Mouse (Mus musculus): ENCODE data around the gene Scube2. TPM values are rescaled to one million over a fixed set of nuclear protein-coding genes. Genes with fewer than 3 reads are reported as not detected.

Scube2 gene
- total and polyA plus RNA-seq, 3 experiments, result 14.1 to 22.1 (median 21.0) TPM

DNA sequence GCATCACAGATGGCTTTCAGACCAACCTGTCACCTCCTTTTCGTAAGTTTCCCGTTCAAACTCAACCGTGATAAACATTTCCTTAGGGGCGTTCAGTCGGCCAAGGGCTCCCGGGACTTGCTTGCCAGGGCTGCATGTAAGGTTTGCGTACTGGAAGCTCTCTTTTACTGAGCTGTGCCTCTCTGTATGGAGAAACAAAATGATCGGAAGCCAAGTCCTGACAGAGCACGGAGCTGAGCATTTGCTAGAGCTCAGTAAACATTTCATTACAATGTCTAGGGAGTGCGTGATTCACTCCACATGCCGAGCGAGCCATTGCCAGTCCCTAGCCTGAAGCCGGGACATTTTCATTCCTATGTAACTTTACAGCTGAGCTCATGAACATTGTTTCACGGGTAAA, 40.2 kb downstream of the Scube2 start:
- no peaks in the 10 kb centered on the region for H3K27me3 ChIP-seq (ENCODE audit: control insufficient read depth, insufficient read depth, low read length)
- intact Hi-C loops (cut with DNase I), result no loop called here

DNA sequence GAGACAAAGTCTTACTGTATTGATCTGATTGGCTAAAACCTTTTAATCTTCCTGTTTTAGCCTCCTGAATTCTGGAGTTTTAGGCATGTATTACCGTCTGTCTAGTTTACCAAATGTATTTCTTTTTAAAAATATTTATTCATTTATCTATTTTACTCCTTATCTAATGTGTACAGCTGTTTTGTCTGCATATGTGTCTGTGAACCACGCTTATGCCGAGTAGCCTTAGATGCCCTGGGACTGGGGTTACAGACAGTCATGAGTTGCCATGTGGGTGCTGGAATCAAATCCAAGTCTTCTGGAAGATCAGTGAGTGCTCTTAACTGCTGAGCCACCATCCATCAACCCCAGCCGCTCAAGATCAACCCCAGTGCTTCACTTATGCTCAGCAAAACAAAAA, 46.9 kb downstream of the Scube2 start:
- no peak for DNase-seq
- Histone ChIP-seq H3K4me3 (no peak overlapping the region), H3K4me1 (ENCODE audit: control insufficient read depth, insufficient read depth, low read length) (no peaks in the 10 kb centered on the region), H3K27ac (no peak overlapping the region), H3K36me3 (ENCODE audit: control insufficient read depth, insufficient read depth, low read length) (no peaks in the 10 kb centered on the region), H3K79me2 (replicated peaks; ENCODE audit: control insufficient read depth, insufficient read depth, low read length) (no peaks in the 10 kb centered on the region), H3K27me3 (ENCODE audit: control insufficient read depth, insufficient read depth, low read length) (no peaks in the 10 kb centered on the region), H3K9ac (ENCODE audit: low read depth, low read length) (no peak overlapping the region)
- no peak for TF ChIP-seq POLR2A (IDR thresholded peaks at IDR 0.05; ENCODE audit: insufficient read depth, low read depth, low read length)
- TF ChIP-seq CTCF (IDR thresholded peaks at IDR 0.05), result no peak
- no peak for TF ChIP-seq EP300 (IDR thresholded peaks at IDR 0.05; ENCODE audit: insufficient read depth, low read depth, low read length)
- intact Hi-C loops (cut with DNase I), result no loop called here
- 66% methylated on average over 4 of the region's 4 CpGs for WGBS

More for the DNA sequence above, 40.2 kb downstream of the Scube2 start:
- WGBS, result 71% methylated on average over 14 of the region's 14 CpGs
- Histone ChIP-seq H3K27ac (no peak overlapping the region), H3K4me3 (no peak overlapping the region), H3K4me1 (ENCODE audit: control insufficient read depth, insufficient read depth, low read length) (no peaks in the 10 kb centered on the region), H3K36me3 (ENCODE audit: control insufficient read depth, insufficient read depth, low read length) (no peaks in the 10 kb centered on the region), H3K79me2 (replicated peaks; ENCODE audit: control insufficient read depth, insufficient read depth, low read length) (no peaks in the 10 kb centered on the region), H3K9ac (ENCODE audit: low read depth, low read length) (no peak overlapping the region)
- no peak for TF ChIP-seq CTCF (IDR thresholded peaks at IDR 0.05)
- no peak for TF ChIP-seq EP300 (IDR thresholded peaks at IDR 0.05; ENCODE audit: insufficient read depth, low read depth, low read length)
- no peak for TF ChIP-seq POLR2A (IDR thresholded peaks at IDR 0.05; ENCODE audit: insufficient read depth, low read depth, low read length)
- DNase-seq, result no peak

- Histone ChIP-seq H3K79me2 (replicated peaks; ENCODE audit: control insufficient read depth, insufficient read depth, low read length) (no peaks in the 10 kb centered on the region), H3K9ac (ENCODE audit: low read depth, low read length) (no peak overlapping the region), H3K36me3 (ENCODE audit: control insufficient read depth, insufficient read depth, low read length) (no peaks in the 10 kb centered on the region), H3K27ac (no peak overlapping the region), H3K27me3 (ENCODE audit: control insufficient read depth, insufficient read depth, low read length) (no peaks in the 10 kb centered on the region), H3K4me1 (ENCODE audit: control insufficient read depth, insufficient read depth, low read length) (no peaks in the 10 kb centered on the region), H3K4me3 (no peak overlapping the region)
- TF ChIP-seq CTCF (IDR thresholded peaks at IDR 0.05) (no peak), EP300 (IDR thresholded peaks at IDR 0.05; ENCODE audit: insufficient read depth, low read depth, low read length) (no peak), POLR2A (IDR thresholded peaks at IDR 0.05; ENCODE audit: insufficient read depth, low read depth, low read length) (no peak)
- no peak for DNase-seq
- intact Hi-C loops (cut with DNase I), result no loop called here
These were observed 47.5 kb downstream of the Scube2 start for GRCm38 (mm10) chr7:109817954-109818353.

DNA sequence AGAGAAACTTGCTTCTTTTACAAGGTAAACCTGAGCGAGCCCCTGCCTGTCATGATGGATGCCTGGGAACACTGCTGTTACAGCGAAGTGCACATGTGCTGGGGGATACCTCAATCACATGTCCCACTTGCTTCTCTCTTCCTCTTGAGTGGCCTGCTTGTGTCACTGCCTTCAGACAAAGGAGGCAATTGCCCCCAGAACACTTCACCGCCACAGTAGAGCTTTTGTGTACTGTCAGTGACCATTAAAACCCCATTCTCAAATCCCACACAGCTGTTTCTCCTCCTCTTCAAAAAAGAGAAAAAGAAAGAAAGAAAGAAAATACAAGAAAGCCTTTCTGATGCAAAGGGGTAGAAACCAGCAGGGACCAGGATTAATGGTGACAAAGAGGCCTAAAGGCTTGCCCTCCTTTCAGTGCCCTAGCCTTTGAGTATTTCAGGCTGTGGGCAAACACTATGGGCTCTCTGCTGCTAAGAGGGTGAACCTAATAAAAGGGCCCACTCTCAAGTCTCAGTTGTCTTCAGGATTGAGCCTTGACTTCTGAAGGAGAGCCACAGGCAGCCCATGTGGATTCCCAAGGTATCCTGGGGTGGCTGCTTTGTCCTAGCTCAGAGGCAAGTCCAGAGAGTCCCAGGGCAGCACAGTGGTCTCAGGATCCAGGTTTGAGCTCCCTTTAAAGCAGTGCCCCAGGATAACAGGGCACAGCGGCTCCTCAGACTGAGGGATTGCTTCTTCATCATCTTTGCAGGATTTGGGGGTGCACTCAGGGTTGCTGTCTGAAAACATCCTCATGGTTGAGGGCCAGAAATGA, 51.9 kb downstream of the Scube2 start:
- no peak for DNase-seq
- intact Hi-C loops (cut with DNase I), result no loop called here
- WGBS, result 87% methylated on average over 4 of the region's 4 CpGs

GRCm38 (mm10) chr7:109807616-109808485, 57.6 kb downstream of the Scube2 start:
- Histone ChIP-seq H3K9ac (ENCODE audit: low read depth, low read length) (peak overlapping the region; percentile 28; the same call in 1 of the 2 replicates), H3K36me3 (ENCODE audit: control insufficient read depth, insufficient read depth, low read length) (peaks cover 2% of the 10 kb centered on the region; the same call in 1 of the 2 replicates), H3K27ac (peak overlapping the region; percentile 88), H3K79me2 (replicated peaks; ENCODE audit: control insufficient read depth, insufficient read depth, low read length) (no peaks in the 10 kb centered on the region), H3K4me3 (peak overlapping the region; percentile 6; the same call in 1 of the 2 replicates), H3K27me3 (ENCODE audit: control insufficient read depth, insufficient read depth, low read length) (no peaks in the 10 kb centered on the region), H3K4me1 (ENCODE audit: control insufficient read depth, insufficient read depth, low read length) (peaks cover 5% of the 10 kb centered on the region)
- TF ChIP-seq EP300 (IDR thresholded peaks at IDR 0.05; ENCODE audit: insufficient read depth, low read depth, low read length), result 0 out of 2 replicates have a peak, but pooled peaks have one; percentile 19
- peak; percentile 20; the same call in 1 of the 2 replicates for TF ChIP-seq CTCF (IDR thresholded peaks at IDR 0.05)
- TF ChIP-seq POLR2A (IDR thresholded peaks at IDR 0.05; ENCODE audit: insufficient read depth, low read depth, low read length), result 0 out of 2 replicates have a peak, but pooled peaks have one; percentile 11
- intact Hi-C loops (cut with DNase I), result no loop called here
- WGBS, result 54% methylated on average over 8 of the region's 8 CpGs
- peak; percentile 39 to 49 for DNase-seq

More for the DNA sequence above, 51.9 kb downstream of the Scube2 start:
- no peak overlapping the region for H3K27ac ChIP-seq
- no peaks in the 10 kb centered on the region for H3K27me3 ChIP-seq (ENCODE audit: control insufficient read depth, insufficient read depth, low read length)
- no peak overlapping the region for H3K4me3 ChIP-seq
- H3K36me3 ChIP-seq (ENCODE audit: control insufficient read depth, insufficient read depth, low read length), result no peaks in the 10 kb centered on the region
- peaks cover 2% of the 10 kb centered on the region for H3K4me1 ChIP-seq (ENCODE audit: control insufficient read depth, insufficient read depth, low read length)
- H3K79me2 ChIP-seq (replicated peaks; ENCODE audit: control insufficient read depth, insufficient read depth, low read length), result no peaks in the 10 kb centered on the region
- TF ChIP-seq POLR2A (IDR thresholded peaks at IDR 0.05; ENCODE audit: insufficient read depth, low read depth, low read length) (no peak), CTCF (IDR thresholded peaks at IDR 0.05) (no peak), EP300 (IDR thresholded peaks at IDR 0.05; ENCODE audit: insufficient read depth, low read depth, low read length) (no peak)
- no peak overlapping the region for H3K9ac ChIP-seq (ENCODE audit: low read depth, low read length)

All from heart, adult 2 months (tissue).